Mouse (Mus musculus) kidney, postnatal 0 days (tissue): Measurements from ENCODE around the gene Gm8994. TPM values are rescaled to one million over a fixed set of nuclear protein-coding genes. Genes with fewer than 3 reads are reported as not detected.

Experiments used
- ATAC-seq: fragments of 200-750 bp; cut with Nextera tagmentation; replicated peaks from 2 replicates; pipeline ENCODE4 v1.8.0; 2017; ENCODE audit warnings: low read depth, moderate number of reproducible peaks, moderate TSS enrichment, moderate library complexity; ENCODE audit not compliant: low FRiP score
- DNase-seq: peaks from one replicate; pipeline ENCODE4 v3.0.0-alpha.2; 2016; ENCODE audit warnings: low spot score
- H3K27ac ChIP-seq: fragments of 300-500 bp; sonication (generic); 2 replicates; pipeline ENCODE4 v1.5.1; 2014; ENCODE audit warnings: mild to moderate bottlenecking
- H3K27me3 ChIP-seq: fragments of 300-500 bp; sonication (generic); 2 replicates; pipeline ENCODE4 v1.6.1; 2014; ENCODE audit warnings: low read length, mixed read lengths; ENCODE audit not compliant: insufficient read depth
- H3K36me3 ChIP-seq: fragments of 300-500 bp; sonication (generic); 2 replicates; pipeline ENCODE4 v1.6.1; 2014; ENCODE audit warnings: low read length, mixed read lengths; ENCODE audit not compliant: insufficient read depth
- H3K4me1 ChIP-seq: fragments of 300-500 bp; sonication (generic); replicated peaks from 2 replicates; pipeline ENCODE4 v1.6.1; 2014; ENCODE audit warnings: antibody characterized with exemption, low read length, mixed read lengths; ENCODE audit not compliant: insufficient read depth
- H3K4me2 ChIP-seq: fragments of 300-500 bp; sonication (generic); 2 replicates; pipeline ENCODE4 v1.6.1; 2014; ENCODE audit warnings: mild to moderate bottlenecking, low read length, moderate library complexity, mixed read lengths
- H3K4me3 ChIP-seq: fragments of 300-500 bp; sonication (generic); replicated peaks from 2 replicates; pipeline ENCODE4 v1.5.1; 2014; ENCODE audit warnings: low read depth, low read length
- H3K9ac ChIP-seq: fragments of 300-500 bp; sonication (generic); 2 replicates; pipeline ENCODE4 v1.6.1; 2014; ENCODE audit warnings: low read depth, low read length
- H3K9me3 ChIP-seq: fragments of 300-500 bp; sonication (generic); replicated peaks from 2 replicates; pipeline ENCODE4 v1.6.1; 2016; ENCODE audit warnings: low read length, inconsistent platforms, mixed read lengths
- CTCF ChIP-seq: IDR thresholded peaks from 2 replicates; pipeline ENCODE4 v1.5.1; 2016; ENCODE audit warnings: antibody characterized with exemption, low read depth, mild to moderate bottlenecking, moderate library complexity
- WGBS: fragments of 180-500 bp; shearing (Covaris S2); extraction: QIAGEN DNeasy Blood & Tissue Kit; methylation state at CpG from one replicate; pipeline ENCODE4 v1.1.7; 2014; 5-methylcytosine and 5-hydroxymethylcytosine counted together
- polyA plus RNA-seq: library from polyadenylated mRNA; unstranded; fragments of >200 nt; fragmentation: Nextera tagmentation; extraction: Ambion mirVana; gene quantifications from 2 replicates; pipeline ENCODE4 v1.2.1, GENCODE M21; 2015

Gm8994 gene
- polyA plus RNA-seq, 1 experiment from 2014 or later = not detected

GRCm38 (mm10) chr6:136353399-136354184 is 26.3 kb downstream of the Gm8994 start:
- Histone ChIP-seq H3K27ac (no peak overlapping the region), H3K36me3 (no peaks in the 10 kb centered on the region), H3K4me2 (no peak overlapping the region), H3K4me3 (no peak overlapping the region), H3K4me1 (no peaks in the 10 kb centered on the region), H3K9me3 (no peaks in the 10 kb centered on the region), H3K27me3 (no peaks in the 10 kb centered on the region), H3K9ac (no peak overlapping the region)
- whole genome bisulfite sequencing = 33% methylated on average over 11 of the region's 11 CpGs
- peak; percentile 88 for DNase-seq
- no peak; the same call in 1 of the 2 replicates for ATAC-seq
- peak; percentile 97 for TF ChIP-seq CTCF

DNA sequence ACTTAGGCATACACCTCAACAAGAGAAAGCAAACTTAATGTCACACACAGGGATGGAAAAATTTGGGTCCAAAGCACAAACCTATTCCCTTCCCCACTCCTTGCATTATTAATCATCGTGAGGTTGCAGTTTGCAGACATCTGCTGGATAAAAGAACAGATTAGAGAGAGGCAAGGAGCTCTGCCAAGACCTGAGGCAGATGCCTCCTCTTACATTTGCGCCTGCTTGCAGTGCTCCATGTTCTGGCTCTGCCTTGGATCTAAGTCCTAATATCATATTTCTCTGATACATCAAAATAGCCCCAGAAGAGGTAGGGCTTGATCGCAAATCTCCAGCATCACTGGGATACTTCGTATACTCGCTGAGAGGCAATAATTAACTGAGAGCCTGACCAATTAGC is 31.1 kb downstream of the Gm8994 start:
- TF ChIP-seq CTCF = no peak
- no peaks in the 10 kb centered on the region for H3K27me3 ChIP-seq
- no peak for DNase-seq
- no peak overlapping the region for H3K27ac ChIP-seq
- ATAC-seq = no peak
- H3K9me3 ChIP-seq = no peaks in the 10 kb centered on the region
- no peak overlapping the region for H3K4me2 ChIP-seq
- WGBS = 57% methylated on average over 5 of the region's 5 CpGs
- no peaks in the 10 kb centered on the region for H3K4me1 ChIP-seq
- H3K36me3 ChIP-seq = no peaks in the 10 kb centered on the region
- H3K9ac ChIP-seq = no peak overlapping the region
- H3K4me3 ChIP-seq = no peak overlapping the region

GRCm38 (mm10) chr6:136363313-136363712 is 36.0 kb downstream of the Gm8994 start:
- ATAC-seq (no peak), DNase-seq (no peak)
- no peak for TF ChIP-seq CTCF

DNA sequence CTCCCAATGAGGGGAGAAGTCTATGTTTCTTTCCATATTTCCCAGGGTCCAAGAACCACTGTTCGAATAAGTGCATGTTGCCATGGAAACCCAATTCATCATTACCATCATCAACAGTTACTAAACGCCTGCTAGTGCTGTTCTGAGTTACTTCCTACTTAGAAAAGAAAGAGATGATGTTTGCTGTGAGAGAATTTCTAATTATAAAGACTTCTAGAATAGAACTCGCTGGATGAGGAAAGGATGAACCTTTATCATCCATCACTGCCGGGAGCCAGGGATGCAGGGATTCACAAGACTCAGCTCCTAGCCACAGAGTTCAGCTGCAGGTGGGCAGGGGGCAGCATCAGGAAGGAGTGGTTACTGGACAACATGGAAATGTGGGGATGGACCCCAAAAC is 36.7 kb downstream of the Gm8994 start:
- ATAC-seq (no peak), DNase-seq (no peak)
- H3K9ac ChIP-seq = no peak overlapping the region
- H3K4me3 ChIP-seq = no peak overlapping the region
- no peak overlapping the region for H3K4me2 ChIP-seq
- no peaks in the 10 kb centered on the region for H3K4me1 ChIP-seq
- no peaks in the 10 kb centered on the region for H3K36me3 ChIP-seq
- WGBS = 81% methylated on average over 4 of the region's 4 CpGs
- no peaks in the 10 kb centered on the region for H3K9me3 ChIP-seq
- TF ChIP-seq CTCF = no peak
- H3K27me3 ChIP-seq = no peaks in the 10 kb centered on the region
- H3K27ac ChIP-seq = no peak overlapping the region

More at GRCm38 (mm10) chr6:136363313-136363712, 36.0 kb downstream of the Gm8994 start:
- no peak overlapping the region for H3K4me3 ChIP-seq
- 89% methylated on average over 8 of the region's 8 CpGs for WGBS
- no peaks in the 10 kb centered on the region for H3K9me3 ChIP-seq
- no peak overlapping the region for H3K27ac ChIP-seq
- no peaks in the 10 kb centered on the region for H3K27me3 ChIP-seq
- H3K4me1 ChIP-seq = no peaks in the 10 kb centered on the region
- H3K9ac ChIP-seq = no peak overlapping the region
- H3K36me3 ChIP-seq = no peaks in the 10 kb centered on the region
- no peak overlapping the region for H3K4me2 ChIP-seq

DNA sequence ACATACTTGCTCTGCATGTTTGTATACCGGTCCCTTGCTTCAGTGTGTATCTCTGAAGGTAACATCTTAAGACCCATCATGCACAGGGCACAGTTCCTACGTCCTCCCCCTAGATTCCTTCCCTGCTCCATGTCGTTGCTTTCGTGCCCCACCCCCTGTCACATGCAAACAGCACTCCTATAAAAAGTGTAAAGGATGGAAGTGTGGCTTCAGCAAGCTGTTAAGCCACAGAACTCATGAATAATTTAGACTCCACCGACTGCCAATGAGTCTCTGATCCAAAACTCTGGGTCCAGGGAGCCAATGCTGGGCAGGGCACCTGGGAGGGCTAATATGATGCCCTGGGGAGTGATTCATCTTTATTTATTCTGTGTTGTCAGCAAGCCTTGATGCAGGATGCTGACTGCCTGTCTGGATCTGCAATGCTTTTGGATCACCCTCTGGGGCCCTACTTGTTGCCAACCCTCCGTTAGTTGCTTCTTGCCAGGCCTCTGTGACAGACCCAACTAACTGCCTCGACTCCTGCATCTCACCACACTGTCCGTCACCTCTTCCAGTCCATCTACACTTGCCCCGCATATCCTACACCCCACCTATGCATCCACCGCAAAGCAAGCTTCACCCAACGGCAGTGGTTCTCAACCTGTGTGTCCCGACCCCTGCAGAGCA is 37.2 kb downstream of the Gm8994 start:
- Histone ChIP-seq H3K27ac (no peak overlapping the region), H3K4me1 (no peaks in the 10 kb centered on the region), H3K4me3 (no peak overlapping the region), H3K9ac (no peak overlapping the region), H3K9me3 (no peaks in the 10 kb centered on the region), H3K4me2 (no peak overlapping the region), H3K36me3 (no peaks in the 10 kb centered on the region), H3K27me3 (no peaks in the 10 kb centered on the region)
- 79% methylated on average over 12 of the region's 12 CpGs for WGBS
- DNase-seq (no peak), ATAC-seq (no peak)
- no peak for TF ChIP-seq CTCF

GRCm38 (mm10) chr6:136376097-136376496 is 48.8 kb downstream of the Gm8994 start:
- Histone ChIP-seq H3K4me1 (no peaks in the 10 kb centered on the region), H3K4me2 (no peak overlapping the region), H3K27me3 (no peaks in the 10 kb centered on the region), H3K9ac (no peak overlapping the region), H3K36me3 (no peaks in the 10 kb centered on the region), H3K9me3 (no peaks in the 10 kb centered on the region), H3K4me3 (no peak overlapping the region), H3K27ac (no peak overlapping the region)
- ATAC-seq (no peak), DNase-seq (no peak)
- TF ChIP-seq CTCF = peak; percentile 17; the same call in 1 of the 2 replicates

Other genes starting within 250 kb of the Gm8994 start
- 0.05 and 0.72 TPM in 2 replicates for gene Grin2b, start 154.0 kb upstream of the Gm8994 start, polyA plus RNA-seq
- 4.2 and 4.7 TPM in 2 replicates for gene E330021D16Rik, start 88.0 kb downstream of the Gm8994 start, polyA plus RNA-seq
- gene Atf7ip, start 178.6 kb downstream of the Gm8994 start, polyA plus RNA-seq = 17.9 and 20.2 TPM in 2 replicates